Mouse (Mus musculus) G1E (cell line): ENCODE results near the gene Ppm1g.

Experiments used
- GATA1 ChIP-seq: IDR thresholded peaks from 2 replicates; pipeline ENCODE4 v1.6.1; 2012; ENCODE audit warnings: borderline replicate concordance, low read length, inconsistent platforms, mixed read lengths
- GATA2 ChIP-seq: IDR thresholded peaks from 2 replicates; pipeline ENCODE4 v1.6.1; 2012; ENCODE audit warnings: low read depth, low read length, inconsistent platforms, borderline replicate concordance
- TAL1 ChIP-seq: conservative IDR thresholded peaks from 2 replicates; pipeline ENCODE4 v1.6.1; 2012; ENCODE audit warnings: low read depth, low read length, inconsistent platforms, mixed read lengths

GRCm38 (mm10) chr5:31242191-31242590, 21.7 kb upstream of the Ppm1g start:
- TF ChIP-seq GATA2 (no peak), TAL1 (no peak), GATA1 (no peak)
